Mouse (Mus musculus): ENCODE results near the gene Smyd4. TPM values are rescaled to one million over a fixed set of nuclear protein-coding genes. Genes with fewer than 3 reads are reported as not detected.
A peak's percentile ranks its signal among the peaks of the same experiment; 100 is the strongest.

Gene Smyd4
- polyA plus RNA-seq, 1 experiment from 2014 or later, result 9.2 TPM

GRCm38 (mm10) chr11:75404801-75405200 lies 56.6 kb downstream of the Smyd4 start:
- Histone ChIP-seq H3K4me2 (replicated peaks) (no peak overlapping the region), H3K4me1 (replicated peaks) (0 out of 2 replicates have a peak, but pooled peaks cover 2% of the 10 kb centered on the region), H3K9ac (no peak overlapping the region), H3K36me3 (no peaks in the 10 kb centered on the region), H3K9me3 (no peaks in the 10 kb centered on the region), H3K27me3 (replicated peaks) (no peaks in the 10 kb centered on the region), H3K4me3 (replicated peaks) (no peak overlapping the region), H3K27ac (no peak overlapping the region)
- ATAC-seq, result no peak
- WGBS, result 91% methylated on average over 6 of the region's 6 CpGs

- ATAC-seq, result no peak
- Histone ChIP-seq H3K9me3 (no peaks in the 10 kb centered on the region), H3K9ac (no peak overlapping the region), H3K36me3 (no peaks in the 10 kb centered on the region), H3K27me3 (replicated peaks) (no peaks in the 10 kb centered on the region), H3K4me2 (replicated peaks) (no peak overlapping the region), H3K27ac (no peak overlapping the region), H3K4me3 (replicated peaks) (no peak overlapping the region), H3K4me1 (replicated peaks) (0 out of 2 replicates have a peak, but pooled peaks cover 2% of the 10 kb centered on the region)
- WGBS, result 80% methylated on average over 4 of the region's 4 CpGs
Measured at GRCm38 (mm10) chr11:75406104-75406503, 57.9 kb downstream of the Smyd4 start.

- Histone ChIP-seq H3K36me3 (no peaks in the 10 kb centered on the region), H3K27me3 (replicated peaks) (no peaks in the 10 kb centered on the region), H3K4me2 (replicated peaks) (no peak overlapping the region), H3K9me3 (no peaks in the 10 kb centered on the region), H3K4me1 (replicated peaks) (0 out of 2 replicates have a peak, but pooled peaks cover 2% of the 10 kb centered on the region), H3K9ac (no peak overlapping the region), H3K27ac (no peak overlapping the region), H3K4me3 (replicated peaks) (no peak overlapping the region)
- no peak for ATAC-seq
- 54% methylated on average over 3 of the region's 3 CpGs for WGBS
Measured at GRCm38 (mm10) chr11:75406865-75407264, 58.6 kb downstream of the Smyd4 start.

GRCm38 (mm10) chr11:75409679-75410575 lies 61.7 kb downstream of the Smyd4 start:
- Histone ChIP-seq H3K9ac (no peak overlapping the region), H3K27me3 (replicated peaks) (no peaks in the 10 kb centered on the region), H3K9me3 (no peaks in the 10 kb centered on the region), H3K27ac (no peak overlapping the region), H3K4me2 (replicated peaks) (no peak overlapping the region), H3K36me3 (no peaks in the 10 kb centered on the region), H3K4me3 (replicated peaks) (no peak overlapping the region), H3K4me1 (replicated peaks) (no peaks in the 10 kb centered on the region)
- no peak for ATAC-seq
- 69% methylated on average over 17 of the region's 17 CpGs for WGBS

- ATAC-seq, result no peak
- 88% methylated on average over 7 of the region's 7 CpGs for WGBS
Measured at GRCm38 (mm10) chr11:75410591-75410990, 62.4 kb downstream of the Smyd4 start.

GRCm38 (mm10) chr11:75415096-75415495 lies 66.9 kb downstream of the Smyd4 start:
- H3K27me3 ChIP-seq (replicated peaks), result no peaks in the 10 kb centered on the region
- WGBS, result 39% methylated on average over 7 of the region's 7 CpGs
- ATAC-seq, result no peak
- H3K9ac ChIP-seq, result no peak overlapping the region
- H3K9me3 ChIP-seq, result no peaks in the 10 kb centered on the region
- H3K27ac ChIP-seq, result no peak overlapping the region
- H3K4me3 ChIP-seq (replicated peaks), result no peak overlapping the region
- no peak overlapping the region for H3K4me2 ChIP-seq (replicated peaks)
- H3K4me1 ChIP-seq (replicated peaks), result 0 out of 2 replicates have a peak, but pooled peaks cover 4% of the 10 kb centered on the region
- H3K36me3 ChIP-seq, result no peaks in the 10 kb centered on the region

More at GRCm38 (mm10) chr11:75410591-75410990, 62.4 kb downstream of the Smyd4 start:
- H3K27ac ChIP-seq, result no peak overlapping the region
- H3K27me3 ChIP-seq (replicated peaks), result no peaks in the 10 kb centered on the region
- no peak overlapping the region for H3K4me3 ChIP-seq (replicated peaks)
- H3K36me3 ChIP-seq, result no peaks in the 10 kb centered on the region
- H3K4me2 ChIP-seq (replicated peaks), result no peak overlapping the region
- H3K9me3 ChIP-seq, result no peaks in the 10 kb centered on the region
- no peak overlapping the region for H3K9ac ChIP-seq
- H3K4me1 ChIP-seq (replicated peaks), result 0 out of 2 replicates have a peak, but pooled peaks cover 4% of the 10 kb centered on the region

GRCm38 (mm10) chr11:75415994-75416393 lies 67.8 kb downstream of the Smyd4 start:
- H3K36me3 ChIP-seq, result no peaks in the 10 kb centered on the region
- H3K4me2 ChIP-seq (replicated peaks), result no peak overlapping the region
- H3K27ac ChIP-seq, result no peak overlapping the region
- H3K4me3 ChIP-seq (replicated peaks), result no peak overlapping the region
- H3K9ac ChIP-seq, result no peak overlapping the region
- no peaks in the 10 kb centered on the region for H3K9me3 ChIP-seq
- H3K27me3 ChIP-seq (replicated peaks), result no peaks in the 10 kb centered on the region
- 0 out of 2 replicates have a peak, but pooled peaks cover 4% of the 10 kb centered on the region for H3K4me1 ChIP-seq (replicated peaks)
- no peak for ATAC-seq
- WGBS, result 84% methylated on average over 13 of the region's 13 CpGs

- no peaks in the 10 kb centered on the region for H3K9me3 ChIP-seq
- no peak overlapping the region for H3K9ac ChIP-seq
- H3K27ac ChIP-seq, result no peak overlapping the region
- ATAC-seq, result no peak
- 78% methylated on average over 7 of the region's 7 CpGs for WGBS
- peaks cover 13% of the 10 kb centered on the region; the same call in 1 of the 2 replicates for H3K4me1 ChIP-seq (replicated peaks)
- no peak overlapping the region for H3K4me2 ChIP-seq (replicated peaks)
- H3K36me3 ChIP-seq, result no peaks in the 10 kb centered on the region
- no peak overlapping the region for H3K4me3 ChIP-seq (replicated peaks)
- H3K27me3 ChIP-seq (replicated peaks), result no peaks in the 10 kb centered on the region
Measured at GRCm38 (mm10) chr11:75420037-75420436, 71.8 kb downstream of the Smyd4 start.

- no peak for ATAC-seq
- no peaks in the 10 kb centered on the region for H3K36me3 ChIP-seq
- H3K9me3 ChIP-seq, result no peaks in the 10 kb centered on the region
- WGBS, result 64% methylated on average over 5 of the region's 5 CpGs
- H3K4me2 ChIP-seq (replicated peaks), result no peak overlapping the region
- peaks cover 10% of the 10 kb centered on the region; the same call in 1 of the 2 replicates for H3K4me1 ChIP-seq (replicated peaks)
- no peak overlapping the region for H3K4me3 ChIP-seq (replicated peaks)
- H3K27ac ChIP-seq, result no peak overlapping the region
- no peak overlapping the region for H3K9ac ChIP-seq
- no peaks in the 10 kb centered on the region for H3K27me3 ChIP-seq (replicated peaks)
Measured at GRCm38 (mm10) chr11:75420810-75421374, 72.7 kb downstream of the Smyd4 start.

- peak overlapping the region; percentile 39; the same call in 1 of the 2 replicates for H3K9ac ChIP-seq
- no peaks in the 10 kb centered on the region for H3K9me3 ChIP-seq
- peak overlapping the region; percentile 49 for H3K4me2 ChIP-seq (replicated peaks)
- peaks cover 10% of the 10 kb centered on the region; the same call in 1 of the 2 replicates for H3K4me1 ChIP-seq (replicated peaks)
- no peaks in the 10 kb centered on the region for H3K27me3 ChIP-seq (replicated peaks)
- H3K4me3 ChIP-seq (replicated peaks), result no peak overlapping the region
- 49% methylated on average over 6 of the region's 6 CpGs for WGBS
- H3K36me3 ChIP-seq, result no peaks in the 10 kb centered on the region
- ATAC-seq, result peak; percentile 23; the same call in 1 of the 2 replicates
- no peak overlapping the region for H3K27ac ChIP-seq
Measured at GRCm38 (mm10) chr11:75421375-75422012, 73.3 kb downstream of the Smyd4 start.

GRCm38 (mm10) chr11:75422013-75422792 lies 74.0 kb downstream of the Smyd4 start, which contains the start of gene Serpinf1:
Serpinf1 (minus strand) TSS chr11:75422701.
- peak; percentile 35 for ATAC-seq
- H3K36me3 ChIP-seq, result no peaks in the 10 kb centered on the region
- H3K9ac ChIP-seq, result peak within 1 kb of the TSS; percentile 39; the same call in 1 of the 2 replicates
- no peaks in the 10 kb centered on the region for H3K27me3 ChIP-seq (replicated peaks)
- H3K4me3 ChIP-seq (replicated peaks), result peak within 1 kb of the TSS; percentile 31
- H3K9me3 ChIP-seq, result no peaks in the 10 kb centered on the region
- H3K4me1 ChIP-seq (replicated peaks), result peaks cover 10% of the 10 kb centered on the region; the same call in 1 of the 2 replicates
- peak within 1 kb of the TSS; percentile 49 for H3K4me2 ChIP-seq (replicated peaks)
- WGBS, result 36% methylated on average over 10 of the region's 10 CpGs
- no peak within 1 kb of the TSS for H3K27ac ChIP-seq

All from intestine, embryonic 15.5 days (tissue).